ENCODE assay signal across 17 mouse cellular contexts in the genomic region with DNA sequence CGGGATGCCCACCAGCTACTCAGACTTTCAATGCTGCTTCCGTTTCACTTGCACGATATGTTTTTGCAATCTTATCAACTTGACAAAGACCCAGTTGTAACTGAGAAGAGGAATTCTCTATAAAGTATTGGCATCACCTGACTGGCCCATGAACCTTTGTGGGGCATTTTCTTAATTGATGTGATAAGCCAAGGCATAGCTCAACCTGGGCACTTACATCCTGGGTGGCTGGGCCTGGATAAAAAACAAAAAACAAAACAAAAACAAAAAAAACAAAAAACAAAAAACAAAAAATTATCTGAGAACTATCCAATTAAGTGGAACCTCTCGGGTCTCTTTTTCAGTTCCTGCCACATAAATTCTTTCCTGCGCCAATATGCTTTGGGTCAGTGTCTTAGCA. TPM values are rescaled to one million over a fixed set of nuclear protein-coding genes. Genes with fewer than 3 reads are reported as not detected.
DNase-seq lines count a peak whose midpoint lies in the region; ATAC-seq lines count a peak whose summit lies in the region.
"Had no signal": no experiment of that assay in that cellular context is flagged by ENCODE, and none has a peak within 500 bp of the region (broad histone marks: within the 10 kb centered on the region; RNA-seq: fewer than 3 reads in every experiment).

No protein-coding gene starts in this region.

- 0 out of 2 replicates have a peak, but pooled peaks have one; percentile 76 for ATAC-seq in heart, embryonic 12.5 days (ENCODE audit: insufficient number of reproducible peaks, low FRiP score)
- ATAC-seq in liver, embryonic 11.5 days (replicated peaks; ENCODE audit: low FRiP score), result peak; percentile 69; the same call in 1 of the 2 replicates
- ATAC-seq in liver, embryonic 12.5 days, result no peak
- ATAC-seq in limb, embryonic 12.5 days (ENCODE audit: insufficient number of reproducible peaks, insufficient read depth, low FRiP score, low TSS enrichment, low read depth), result 0 out of 2 replicates have a peak, but pooled peaks have one; percentile 68

- 75% methylated on average over 5 of the region's 5 CpGs for WGBS in heart, embryonic 12.5 days
- WGBS in liver, embryonic 11.5 days, result 79% methylated on average over 5 of the region's 5 CpGs
- 66% methylated on average over 5 of the region's 5 CpGs for whole genome bisulfite sequencing in liver, embryonic 12.5 days (ENCODE audit: insufficient replicate concordance)
- 83% methylated on average over 5 of the region's 5 CpGs for WGBS in limb, embryonic 12.5 days

- peaks cover 28% of the 10 kb centered on the region for H3K9me3 ChIP-seq in heart, embryonic 12.5 days (replicated peaks)
- H3K9me3 ChIP-seq in liver, embryonic 11.5 days (ENCODE audit: control insufficient read depth, low read length), result peaks cover 6% of the 10 kb centered on the region; the same call in 1 of the 2 replicates
- peaks cover 16% of the 10 kb centered on the region; the same call in 1 of the 2 replicates for H3K9me3 ChIP-seq in liver, embryonic 12.5 days (replicated peaks)
- H3K9me3 ChIP-seq in limb, embryonic 12.5 days, result peaks cover 35% of the 10 kb centered on the region
- H3K9me3 ChIP-seq: G1E had no signal

- no peak overlapping the region for H3K27ac ChIP-seq in heart, embryonic 12.5 days (ENCODE audit: poor library complexity, severe bottlenecking)
- H3K27ac ChIP-seq in liver, embryonic 11.5 days (ENCODE audit: low read depth, low read length), result no peak overlapping the region
- H3K27ac ChIP-seq in liver, embryonic 12.5 days, result no peak overlapping the region
- H3K27ac ChIP-seq in limb, embryonic 12.5 days, result no peak overlapping the region
- H3K27ac ChIP-seq: heart, adult 2 months had no signal

- no peaks in the 10 kb centered on the region for H3K27me3 ChIP-seq in heart, embryonic 12.5 days (replicated peaks)
- H3K27me3 ChIP-seq in liver, embryonic 11.5 days (replicated peaks; ENCODE audit: control insufficient read depth, insufficient read depth, low read length), result no peaks in the 10 kb centered on the region
- no peaks in the 10 kb centered on the region for H3K27me3 ChIP-seq in liver, embryonic 12.5 days (replicated peaks)
- H3K27me3 ChIP-seq in limb, embryonic 12.5 days, result no peaks in the 10 kb centered on the region

- DNase-seq in heart, adult 11 months, result no peak
- DNase-seq in liver, embryonic 11.5 days (ENCODE audit: low spot score), result no peak
- peak; percentile 5 for DNase-seq in adipocyte (ENCODE audit: low spot score)
- no peak for DNase-seq in right cerebral cortex, postnatal 4 days
- DNase-seq: adrenal gland, postnatal 14 days; cerebellum, adult 9-10 months; heart, adult 2 months; layer of hippocampus, adult 9-11 months; lung, adult 18-20 months; retina, postnatal 1 day had no signal

- no peak overlapping the region for H3K4me3 ChIP-seq in heart, embryonic 12.5 days
- no peak overlapping the region for H3K4me3 ChIP-seq in liver, embryonic 11.5 days (ENCODE audit: low read depth, low read length)
- no peak overlapping the region for H3K4me3 ChIP-seq in liver, embryonic 12.5 days
- no peak overlapping the region for H3K4me3 ChIP-seq in limb, embryonic 12.5 days (replicated peaks)
- H3K4me3 ChIP-seq: heart, adult 2 months had no signal

- no peaks in the 10 kb centered on the region for H3K36me3 ChIP-seq in heart, embryonic 12.5 days
- no peaks in the 10 kb centered on the region for H3K36me3 ChIP-seq in liver, embryonic 11.5 days (ENCODE audit: control insufficient read depth, insufficient read depth, low read length)
- no peaks in the 10 kb centered on the region for H3K36me3 ChIP-seq in liver, embryonic 12.5 days
- no peaks in the 10 kb centered on the region for H3K36me3 ChIP-seq in limb, embryonic 12.5 days
- H3K36me3 ChIP-seq: G1E had no signal

- H3K4me1 ChIP-seq in heart, embryonic 12.5 days (replicated peaks), result no peaks in the 10 kb centered on the region
- no peaks in the 10 kb centered on the region for H3K4me1 ChIP-seq in liver, embryonic 11.5 days (replicated peaks; ENCODE audit: control insufficient read depth, insufficient read depth, low read length)
- H3K4me1 ChIP-seq in liver, embryonic 12.5 days, result no peaks in the 10 kb centered on the region
- H3K4me1 ChIP-seq in limb, embryonic 12.5 days (replicated peaks), result no peaks in the 10 kb centered on the region

- no peak overlapping the region for H3K9ac ChIP-seq in heart, embryonic 12.5 days
- no peak overlapping the region for H3K9ac ChIP-seq in liver, embryonic 11.5 days (ENCODE audit: low read depth, low read length)
- no peak overlapping the region for H3K9ac ChIP-seq in liver, embryonic 12.5 days
- no peak overlapping the region for H3K9ac ChIP-seq in limb, embryonic 12.5 days (replicated peaks)

- no peak overlapping the region for H3K4me2 ChIP-seq in heart, embryonic 12.5 days
- H3K4me2 ChIP-seq in liver, embryonic 11.5 days, result no peak overlapping the region
- H3K4me2 ChIP-seq in liver, embryonic 12.5 days, result no peak overlapping the region
- H3K4me2 ChIP-seq in limb, embryonic 12.5 days, result no peak overlapping the region

RNA-seq across cellular contexts. Expression of a gene that starts 12.4 kb away (rescaled TPM):
- 0.29 and 0.69 TPM in 2 replicates for polyA plus RNA-seq in heart, embryonic 12.5 days (2016; fragmentation: Nextera tagmentation; extraction: Ambion mirVana)
- not detected in 2 replicates for polyA plus RNA-seq in liver, embryonic 11.5 days (2014; fragmentation: Nextera tagmentation; extraction: Ambion mirVana)
- not detected in 2 replicates for polyA plus RNA-seq in liver, embryonic 12.5 days (2016; fragmentation: Nextera tagmentation; extraction: Ambion mirVana)
- not detected in 2 replicates for polyA plus RNA-seq in limb, embryonic 12.5 days (2016; fragmentation: Nextera tagmentation; extraction: Ambion mirVana)
- polyA plus RNA-seq: G1E; heart, adult 2 months; kidney, embryonic 16.5 days had no signal

RNA-seq across cellular contexts. Expression of a gene that starts 40.3 kb away (rescaled TPM):
- polyA plus RNA-seq in heart, embryonic 12.5 days (2016; fragmentation: Nextera tagmentation; extraction: Ambion mirVana), result not detected in 2 replicates
- not detected in 2 replicates for polyA plus RNA-seq in liver, embryonic 11.5 days (2014; fragmentation: Nextera tagmentation; extraction: Ambion mirVana)
- not detected in 2 replicates for polyA plus RNA-seq in liver, embryonic 12.5 days (2016; fragmentation: Nextera tagmentation; extraction: Ambion mirVana)
- not detected in 2 replicates for polyA plus RNA-seq in limb, embryonic 12.5 days (2016; fragmentation: Nextera tagmentation; extraction: Ambion mirVana)
- polyA plus RNA-seq: C2C12; G1E; heart, adult 2 months; kidney, embryonic 16.5 days; urinary bladder, adult 2 months had no signal
